Mouse (Mus musculus): ENCODE data around the gene Bod1. TPM values are rescaled to one million over a fixed set of nuclear protein-coding genes. Genes with fewer than 3 reads are reported as not detected.

Gene Bod1
- polyA plus RNA-seq, 1 experiment from 2014 or later, result 142 TPM

GRCm38 (mm10) chr11:31675430-31675829, 3.7 kb upstream of the Bod1 start:
- H3K27me3 ChIP-seq (ENCODE audit: control insufficient read depth, insufficient read depth, low read length), result no peaks in the 10 kb centered on the region
- peaks cover 12% of the 10 kb centered on the region for H3K4me1 ChIP-seq (ENCODE audit: control insufficient read depth, insufficient read depth, low read length)
- no peak overlapping the region for H3K27ac ChIP-seq (ENCODE audit: low read depth, low read length)
- H3K4me3 ChIP-seq (ENCODE audit: low read depth, low read length), result no peak overlapping the region
- H3K9me3 ChIP-seq (ENCODE audit: control insufficient read depth, low read length), result no peaks in the 10 kb centered on the region
- H3K36me3 ChIP-seq (ENCODE audit: control insufficient read depth, insufficient read depth, low read length), result no peaks in the 10 kb centered on the region
- no peak for ATAC-seq (ENCODE audit: low read depth)
- no peak overlapping the region for H3K9ac ChIP-seq (replicated peaks; ENCODE audit: low read depth, low read length)
- 64% methylated on average over 2 of the region's 2 CpGs for WGBS
- H3K4me2 ChIP-seq (ENCODE audit: low read depth, low read length), result no peak overlapping the region

GRCm38 (mm10) chr11:31672170-31672563, 482 bp upstream of the Bod1 start:
- Histone ChIP-seq H3K4me3 (ENCODE audit: low read depth, low read length) (peak overlapping the region; percentile 94), H3K9me3 (ENCODE audit: control insufficient read depth, low read length) (no peaks in the 10 kb centered on the region), H3K4me2 (ENCODE audit: low read depth, low read length) (peak overlapping the region; percentile 70), H3K9ac (replicated peaks; ENCODE audit: low read depth, low read length) (peak overlapping the region; percentile 91), H3K27me3 (ENCODE audit: control insufficient read depth, insufficient read depth, low read length) (no peaks in the 10 kb centered on the region), H3K27ac (ENCODE audit: low read depth, low read length) (no peak overlapping the region; the same call in 1 of the 2 replicates), H3K4me1 (ENCODE audit: control insufficient read depth, insufficient read depth, low read length) (peaks cover 17% of the 10 kb centered on the region), H3K36me3 (ENCODE audit: control insufficient read depth, insufficient read depth, low read length) (peaks cover 18% of the 10 kb centered on the region)
- peak; percentile 65 for ATAC-seq (ENCODE audit: low read depth)
- WGBS, result 8% methylated on average over 9 of the region's 9 CpGs

DNA sequence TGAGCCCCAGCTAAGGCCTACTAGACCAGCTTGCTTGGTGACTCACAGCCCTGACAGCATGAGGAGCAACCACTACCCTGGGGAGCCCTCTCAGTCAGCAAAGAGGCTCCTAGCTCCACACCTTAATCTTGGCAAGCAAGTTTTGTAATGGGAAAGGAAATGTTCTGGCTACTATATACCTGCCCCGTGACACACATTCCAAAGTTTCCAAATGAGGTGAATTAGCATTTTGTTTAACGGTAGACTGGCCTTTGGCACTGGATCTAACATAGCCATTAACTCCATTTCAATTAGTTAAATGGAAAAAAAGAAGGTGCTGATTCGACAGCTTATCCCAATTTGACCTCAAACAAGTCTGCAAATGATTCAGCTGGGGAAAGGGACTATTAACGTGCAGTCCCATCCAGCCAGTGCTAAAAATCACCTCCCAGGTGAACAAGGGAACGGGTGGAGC, 1.2 kb downstream of the Bod1 start:
- Histone ChIP-seq H3K4me3 (ENCODE audit: low read depth, low read length) (peak overlapping the region; percentile 94; the same call in 1 of the 2 replicates), H3K4me1 (ENCODE audit: control insufficient read depth, insufficient read depth, low read length) (peaks cover 17% of the 10 kb centered on the region), H3K27me3 (ENCODE audit: control insufficient read depth, insufficient read depth, low read length) (no peaks in the 10 kb centered on the region), H3K4me2 (ENCODE audit: low read depth, low read length) (peak overlapping the region; percentile 55), H3K9me3 (ENCODE audit: control insufficient read depth, low read length) (no peaks in the 10 kb centered on the region), H3K9ac (replicated peaks; ENCODE audit: low read depth, low read length) (no peak overlapping the region), H3K36me3 (ENCODE audit: control insufficient read depth, insufficient read depth, low read length) (peaks cover 30% of the 10 kb centered on the region), H3K27ac (ENCODE audit: low read depth, low read length) (no peak overlapping the region)
- ATAC-seq (ENCODE audit: low read depth), result no peak
- WGBS, result 72% methylated on average over 5 of the region's 5 CpGs

- Histone ChIP-seq H3K9ac (replicated peaks; ENCODE audit: low read depth, low read length) (no peak overlapping the region), H3K36me3 (ENCODE audit: control insufficient read depth, insufficient read depth, low read length) (peaks cover 36% of the 10 kb centered on the region), H3K4me2 (ENCODE audit: low read depth, low read length) (no peak overlapping the region), H3K27me3 (ENCODE audit: control insufficient read depth, insufficient read depth, low read length) (no peaks in the 10 kb centered on the region), H3K27ac (ENCODE audit: low read depth, low read length) (no peak overlapping the region), H3K9me3 (ENCODE audit: control insufficient read depth, low read length) (no peaks in the 10 kb centered on the region), H3K4me3 (ENCODE audit: low read depth, low read length) (no peak overlapping the region), H3K4me1 (ENCODE audit: control insufficient read depth, insufficient read depth, low read length) (peaks cover 17% of the 10 kb centered on the region)
- ATAC-seq (ENCODE audit: low read depth), result no peak
- 96% methylated on average over 9 of the region's 9 CpGs for WGBS
Observed at GRCm38 (mm10) chr11:31669172-31669869, 2.4 kb downstream of the Bod1 start.

GRCm38 (mm10) chr11:31664186-31664585, 7.5 kb downstream of the Bod1 start:
- H3K4me1 ChIP-seq (ENCODE audit: control insufficient read depth, insufficient read depth, low read length), result no peaks in the 10 kb centered on the region
- no peak overlapping the region for H3K27ac ChIP-seq (ENCODE audit: low read depth, low read length)
- peaks cover 44% of the 10 kb centered on the region for H3K36me3 ChIP-seq (ENCODE audit: control insufficient read depth, insufficient read depth, low read length)
- H3K9me3 ChIP-seq (ENCODE audit: control insufficient read depth, low read length), result no peaks in the 10 kb centered on the region
- WGBS, result 78% methylated on average over 2 of the region's 2 CpGs
- no peak overlapping the region for H3K4me2 ChIP-seq (ENCODE audit: low read depth, low read length)
- no peak overlapping the region for H3K9ac ChIP-seq (replicated peaks; ENCODE audit: low read depth, low read length)
- no peak overlapping the region for H3K4me3 ChIP-seq (ENCODE audit: low read depth, low read length)
- ATAC-seq (ENCODE audit: low read depth), result no peak
- H3K27me3 ChIP-seq (ENCODE audit: control insufficient read depth, insufficient read depth, low read length), result no peaks in the 10 kb centered on the region

DNA sequence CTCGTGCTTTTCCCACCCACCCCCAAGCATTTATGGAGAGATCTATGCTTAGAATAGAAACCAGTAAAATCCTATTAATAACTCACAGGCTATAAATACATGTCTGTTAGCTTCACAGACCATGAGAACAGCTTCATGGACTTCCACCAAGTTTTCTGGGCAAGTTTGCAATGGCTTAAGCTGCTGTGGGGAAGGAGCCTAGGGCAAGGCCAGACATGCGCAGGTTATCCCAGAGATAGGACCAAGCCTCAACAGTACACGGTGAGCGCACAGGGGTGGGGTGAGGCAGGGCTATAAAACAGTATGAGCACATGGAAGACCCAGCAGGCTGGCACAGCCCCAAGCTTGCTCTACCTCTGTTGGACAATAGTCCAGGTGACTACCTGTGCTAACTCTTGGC, 8.2 kb downstream of the Bod1 start:
- no peak overlapping the region for H3K4me2 ChIP-seq (ENCODE audit: low read depth, low read length)
- H3K27me3 ChIP-seq (ENCODE audit: control insufficient read depth, insufficient read depth, low read length), result no peaks in the 10 kb centered on the region
- peaks cover 41% of the 10 kb centered on the region for H3K36me3 ChIP-seq (ENCODE audit: control insufficient read depth, insufficient read depth, low read length)
- no peak overlapping the region for H3K27ac ChIP-seq (ENCODE audit: low read depth, low read length)
- H3K9ac ChIP-seq (replicated peaks; ENCODE audit: low read depth, low read length), result no peak overlapping the region
- ATAC-seq (ENCODE audit: low read depth), result no peak
- no peak overlapping the region for H3K4me3 ChIP-seq (ENCODE audit: low read depth, low read length)
- H3K4me1 ChIP-seq (ENCODE audit: control insufficient read depth, insufficient read depth, low read length), result no peaks in the 10 kb centered on the region
- whole genome bisulfite sequencing, result 95% methylated on average over 4 of the region's 4 CpGs
- no peaks in the 10 kb centered on the region for H3K9me3 ChIP-seq (ENCODE audit: control insufficient read depth, low read length)

DNA sequence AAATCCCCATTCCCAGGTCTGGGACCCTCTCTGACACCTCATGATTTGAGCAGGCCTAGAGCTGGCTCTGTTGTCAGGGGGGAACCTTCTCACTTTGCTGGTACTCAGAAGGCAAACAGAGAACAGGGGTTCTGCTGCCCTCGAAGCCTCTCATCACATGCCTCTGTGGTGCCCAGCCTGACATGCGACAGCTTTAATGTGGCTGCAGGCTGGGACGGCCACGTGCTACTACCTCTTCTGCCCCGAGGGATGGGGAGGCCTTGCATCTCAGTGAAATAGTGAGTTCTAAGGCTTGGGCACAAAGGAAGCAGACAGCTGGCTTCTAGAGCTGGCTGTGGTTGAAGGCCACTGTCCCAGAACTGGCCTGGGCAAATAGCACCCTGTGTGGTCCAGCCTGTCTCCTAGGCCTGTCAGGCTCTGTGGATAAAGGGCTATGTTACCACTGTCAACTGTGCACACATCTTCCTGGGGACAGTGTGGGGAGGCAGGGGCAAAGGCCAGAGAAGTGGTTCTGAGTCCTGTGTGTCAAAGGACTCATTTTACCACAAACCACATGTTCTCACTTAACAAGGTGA, 8.7 kb downstream of the Bod1 start:
- no peak for ATAC-seq (ENCODE audit: low read depth)
- 85% methylated on average over 5 of the region's 5 CpGs for WGBS

DNA sequence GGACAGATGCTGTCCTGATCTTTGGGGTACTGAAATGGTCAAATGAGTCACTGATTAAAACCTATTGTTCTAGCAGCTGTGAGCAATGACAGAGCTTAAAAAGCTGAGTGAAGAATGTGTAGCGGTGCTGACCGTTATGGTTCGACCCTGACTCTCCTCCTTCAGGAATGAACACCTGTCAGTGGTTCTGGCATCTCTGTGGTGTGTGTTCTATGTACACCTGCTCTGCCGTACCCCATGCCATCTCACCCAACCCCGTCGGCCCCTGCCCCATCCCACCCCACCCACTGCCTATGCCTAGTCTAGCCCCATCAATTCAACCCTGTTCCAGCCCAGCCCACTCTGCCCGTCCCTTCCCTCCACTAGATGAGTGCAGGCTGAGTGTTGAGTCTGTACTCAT, 9.5 kb downstream of the Bod1 start:
- H3K27ac ChIP-seq (ENCODE audit: low read depth, low read length), result no peak overlapping the region
- H3K27me3 ChIP-seq (ENCODE audit: control insufficient read depth, insufficient read depth, low read length), result no peaks in the 10 kb centered on the region
- H3K9ac ChIP-seq (replicated peaks; ENCODE audit: low read depth, low read length), result no peak overlapping the region
- peak; percentile 32; the same call in 1 of the 2 replicates for ATAC-seq (ENCODE audit: low read depth)
- no peak overlapping the region for H3K4me2 ChIP-seq (ENCODE audit: low read depth, low read length)
- 90% methylated on average over 7 of the region's 7 CpGs for WGBS
- no peaks in the 10 kb centered on the region for H3K4me1 ChIP-seq (ENCODE audit: control insufficient read depth, insufficient read depth, low read length)
- no peaks in the 10 kb centered on the region for H3K9me3 ChIP-seq (ENCODE audit: control insufficient read depth, low read length)
- H3K4me3 ChIP-seq (ENCODE audit: low read depth, low read length), result no peak overlapping the region
- H3K36me3 ChIP-seq (ENCODE audit: control insufficient read depth, insufficient read depth, low read length), result peaks cover 29% of the 10 kb centered on the region

More for the DNA sequence above, 8.7 kb downstream of the Bod1 start:
- no peaks in the 10 kb centered on the region for H3K9me3 ChIP-seq (ENCODE audit: control insufficient read depth, low read length)
- H3K27ac ChIP-seq (ENCODE audit: low read depth, low read length), result no peak overlapping the region
- H3K4me1 ChIP-seq (ENCODE audit: control insufficient read depth, insufficient read depth, low read length), result no peaks in the 10 kb centered on the region
- H3K4me3 ChIP-seq (ENCODE audit: low read depth, low read length), result no peak overlapping the region
- H3K36me3 ChIP-seq (ENCODE audit: control insufficient read depth, insufficient read depth, low read length), result peaks cover 37% of the 10 kb centered on the region
- no peaks in the 10 kb centered on the region for H3K27me3 ChIP-seq (ENCODE audit: control insufficient read depth, insufficient read depth, low read length)
- H3K4me2 ChIP-seq (ENCODE audit: low read depth, low read length), result no peak overlapping the region
- H3K9ac ChIP-seq (replicated peaks; ENCODE audit: low read depth, low read length), result no peak overlapping the region

- H3K4me1 ChIP-seq (ENCODE audit: control insufficient read depth, insufficient read depth, low read length), result no peaks in the 10 kb centered on the region
- no peak overlapping the region for H3K4me2 ChIP-seq (ENCODE audit: low read depth, low read length)
- no peak overlapping the region for H3K4me3 ChIP-seq (ENCODE audit: low read depth, low read length)
- H3K27me3 ChIP-seq (ENCODE audit: control insufficient read depth, insufficient read depth, low read length), result no peaks in the 10 kb centered on the region
- H3K36me3 ChIP-seq (ENCODE audit: control insufficient read depth, insufficient read depth, low read length), result no peaks in the 10 kb centered on the region
- H3K9ac ChIP-seq (replicated peaks; ENCODE audit: low read depth, low read length), result no peak overlapping the region
- no peak for ATAC-seq (ENCODE audit: low read depth)
- H3K27ac ChIP-seq (ENCODE audit: low read depth, low read length), result no peak overlapping the region
- no peaks in the 10 kb centered on the region for H3K9me3 ChIP-seq (ENCODE audit: control insufficient read depth, low read length)
Observed at GRCm38 (mm10) chr11:31657806-31658175, 13.9 kb downstream of the Bod1 start.

Data from neural tube, embryonic 14.5 days (tissue).